15 mouse cellular contexts compared by ENCODE assay signal in the genomic region with DNA sequence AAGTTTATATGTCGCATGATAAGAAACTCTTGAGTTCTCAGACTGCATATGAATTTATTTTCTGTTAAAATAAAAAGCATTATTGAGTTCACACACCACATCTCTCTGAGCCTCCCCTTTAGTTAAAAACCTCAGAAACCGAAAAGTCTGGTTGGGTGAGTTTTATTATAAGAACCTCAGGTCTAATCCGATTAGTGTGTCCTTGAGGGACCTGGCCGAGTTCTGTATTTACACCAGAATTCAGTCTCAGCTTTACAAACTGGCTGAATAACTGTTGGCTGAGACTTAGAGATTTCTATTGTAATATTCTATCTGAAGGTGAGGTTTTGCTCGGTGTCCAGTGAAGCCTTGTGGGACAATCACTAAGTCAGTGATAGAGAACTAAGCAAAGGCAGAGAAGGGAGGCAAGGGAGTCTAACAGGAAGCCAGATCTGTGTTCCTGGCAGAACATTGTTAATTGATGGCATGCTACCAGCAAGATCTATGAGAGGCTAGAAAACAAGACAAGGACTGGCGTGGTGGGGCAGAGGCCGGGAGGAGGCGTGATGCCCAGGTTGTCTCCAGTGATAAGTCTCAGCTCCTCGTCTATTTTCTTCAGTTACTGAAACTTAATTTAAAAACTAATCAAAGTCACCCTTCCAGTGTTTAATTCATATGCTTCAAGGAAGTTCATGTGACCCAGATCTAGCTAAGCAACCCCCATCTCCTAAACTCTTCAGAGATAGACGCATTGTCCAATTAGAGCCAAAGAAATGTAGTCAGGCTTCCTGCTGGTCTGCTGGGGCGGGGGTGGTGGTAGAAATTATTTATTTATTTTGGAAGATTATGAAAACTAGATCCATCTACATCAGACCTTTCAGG.
DNase-seq lines count a peak whose midpoint lies in the region; ATAC-seq lines count a peak whose summit lies in the region.
"Had no signal": no experiment of that assay in that cellular context is flagged by ENCODE, and none has a peak within 500 bp of the region (broad histone marks: within the 10 kb centered on the region; RNA-seq: fewer than 3 reads in every experiment).

No protein-coding gene starts in this region.

- ATAC-seq in heart, embryonic 13.5 days (ENCODE audit: extremely low read depth, insufficient number of reproducible peaks, low FRiP score, low TSS enrichment), result peak; percentile 25; the same call in 1 of the 2 replicates
- peak; percentile 12 for ATAC-seq in kidney, embryonic 15.5 days (replicated peaks; ENCODE audit: low FRiP score)
- ATAC-seq: forebrain, embryonic 15.5 days; hindbrain, postnatal 0 days had no signal

- H3K4me3 ChIP-seq in heart, embryonic 13.5 days, result no peak overlapping the region
- H3K4me3 ChIP-seq in kidney, embryonic 15.5 days (replicated peaks), result no peak overlapping the region
- H3K4me3 ChIP-seq: forebrain, embryonic 15.5 days; hindbrain, embryonic 13.5 days had no signal

- no peaks in the 10 kb centered on the region for H3K9me3 ChIP-seq in heart, embryonic 13.5 days
- no peaks in the 10 kb centered on the region for H3K9me3 ChIP-seq in kidney, embryonic 15.5 days (replicated peaks)
- H3K9me3 ChIP-seq: forebrain, embryonic 15.5 days; hindbrain, embryonic 13.5 days had no signal

- 67% methylated on average over 11 of the region's 11 CpGs for WGBS in heart, embryonic 13.5 days
- WGBS in kidney, embryonic 15.5 days, result 58% methylated on average over 11 of the region's 11 CpGs

- H3K9ac ChIP-seq in heart, embryonic 13.5 days, result no peak overlapping the region
- H3K9ac ChIP-seq in kidney, embryonic 15.5 days, result no peak overlapping the region
- H3K9ac ChIP-seq: forebrain, embryonic 15.5 days; hindbrain, embryonic 13.5 days had no signal

- DNase-seq in cerebellum, postnatal 10 days, result peak; percentile 52 to 62
- DNase-seq in cerebellum, adult 11-12 months, result no peak
- DNase-seq in heart, postnatal 25 days (ENCODE audit: low spot score), result no peak
- no peak for DNase-seq in kidney, adult 18-20 months
- DNase-seq in testis, postnatal 10 days (ENCODE audit: low spot score), result peak; percentile 11
- DNase-seq in testis, postnatal 14 days (ENCODE audit: low spot score), result no peak
- DNase-seq: adrenal gland, postnatal 10 days; cerebellum, postnatal 36 days; gastrocnemius, postnatal 36 days had no signal

- H3K27ac ChIP-seq in heart, embryonic 13.5 days (replicated peaks), result 0 out of 2 replicates have a peak overlapping the region, but pooled peaks have one; percentile 15
- H3K27ac ChIP-seq in kidney, embryonic 15.5 days, result peak overlapping the region; percentile 59
- H3K27ac ChIP-seq: forebrain, embryonic 15.5 days; hindbrain, embryonic 13.5 days; hindbrain, postnatal 0 days had no signal

- H3K4me2 ChIP-seq in heart, embryonic 13.5 days, result no peak overlapping the region
- no peak overlapping the region for H3K4me2 ChIP-seq in kidney, embryonic 15.5 days
- H3K4me2 ChIP-seq: forebrain, embryonic 15.5 days; heart, embryonic 11.5 days; hindbrain, embryonic 13.5 days had no signal

- no peaks in the 10 kb centered on the region for H3K36me3 ChIP-seq in heart, embryonic 13.5 days
- no peaks in the 10 kb centered on the region for H3K36me3 ChIP-seq in kidney, embryonic 15.5 days
- H3K36me3 ChIP-seq: forebrain, embryonic 15.5 days; hindbrain, embryonic 13.5 days had no signal

- intact Hi-C loops in heart, postnatal 25 days (cut with DNase I), result no loop called here

- no peaks in the 10 kb centered on the region for H3K4me1 ChIP-seq in heart, embryonic 13.5 days
- H3K4me1 ChIP-seq in kidney, embryonic 15.5 days, result peaks cover 17% of the 10 kb centered on the region
- H3K4me1 ChIP-seq: forebrain, embryonic 15.5 days had no signal

- H3K27me3 ChIP-seq in heart, embryonic 13.5 days (replicated peaks), result no peaks in the 10 kb centered on the region
- no peaks in the 10 kb centered on the region for H3K27me3 ChIP-seq in kidney, embryonic 15.5 days
- H3K27me3 ChIP-seq: forebrain, embryonic 15.5 days; hindbrain, embryonic 13.5 days had no signal

Comparison
In these comparisons a context has a peak if more than half of its experiments do, and no peak if none do; other contexts are left out.
1. DNase-seq: peak in cerebellum, postnatal 10 days (2 of 2) and testis, postnatal 10 days (single experiment); none in cerebellum, adult 11-12 months (single experiment), heart, postnatal 25 days (single experiment), kidney, adult 18-20 months (single experiment) and testis, postnatal 14 days (single experiment).